Mouse (Mus musculus): ENCODE measurements at regions not wholly inside any gene's neighbourhood (a gene's known extent, or its start where the extent isn't known, plus 50 kb on each side); places are given as distances from the start of the nearest gene placed in this dataset.

DNA sequence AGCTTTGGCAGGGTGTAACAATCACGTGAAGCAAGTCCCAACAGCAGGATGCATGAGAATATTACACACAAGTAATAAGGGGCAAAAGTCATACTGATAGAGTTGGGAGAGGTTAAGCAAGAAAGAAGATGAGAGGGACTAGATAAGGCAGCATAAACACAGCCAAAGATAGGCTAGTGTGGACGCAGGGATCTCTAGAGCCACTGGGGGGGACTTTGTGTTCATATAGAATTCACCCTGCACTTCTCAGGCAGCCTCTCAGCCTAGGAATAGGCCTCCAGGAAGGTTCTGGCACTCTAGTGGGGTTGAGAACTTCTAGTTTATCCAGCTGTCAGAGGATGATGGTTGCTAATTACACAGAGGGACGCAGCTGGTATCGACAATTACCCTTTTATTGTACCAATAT is 358.8 kb upstream of the Ddhd1 start:
- Histone ChIP-seq H3K4me1 (ENCODE audit: control insufficient read depth in 1 of 2, insufficient read depth in 2 of 2, low read length in 2 of 2) (no peaks in the 10 kb centered on the region), H3K9ac (ENCODE audit: control insufficient read depth, low read depth, low read length, poor library complexity, severe bottlenecking) (no peak overlapping the region), H3K79me2 (ENCODE audit: control insufficient read depth, insufficient read depth, low read length, poor library complexity) (no peaks in the 10 kb centered on the region), H3K36me3 (ENCODE audit: control insufficient read depth in 1 of 2, insufficient read depth in 2 of 2, low read length in 2 of 2) (no peaks in the 10 kb centered on the region), H3K27ac (ENCODE audit: control insufficient read depth, low read depth, low read length) (no peak overlapping the region), H3K9me3 (replicated peaks; ENCODE audit: insufficient read depth, low read length) (no peaks in the 10 kb centered on the region), H3K27me3 (ENCODE audit: control insufficient read depth in 1 of 2, insufficient read depth in 2 of 2, low read length in 2 of 2) (no peaks in the 10 kb centered on the region), H3K4me3 (ENCODE audit: control insufficient read depth in 1 of 2, insufficient read depth in 1 of 2, low read depth in 2 of 2, low read length in 2 of 2) (no peak overlapping the region)
- no peak for DNase-seq (ENCODE audit: low read depth, low spot score)
- no peak for TF ChIP-seq UBTF (IDR thresholded peaks at IDR 0.05; ENCODE audit: borderline replicate concordance, insufficient read depth, low read depth, low read length)

DNA sequence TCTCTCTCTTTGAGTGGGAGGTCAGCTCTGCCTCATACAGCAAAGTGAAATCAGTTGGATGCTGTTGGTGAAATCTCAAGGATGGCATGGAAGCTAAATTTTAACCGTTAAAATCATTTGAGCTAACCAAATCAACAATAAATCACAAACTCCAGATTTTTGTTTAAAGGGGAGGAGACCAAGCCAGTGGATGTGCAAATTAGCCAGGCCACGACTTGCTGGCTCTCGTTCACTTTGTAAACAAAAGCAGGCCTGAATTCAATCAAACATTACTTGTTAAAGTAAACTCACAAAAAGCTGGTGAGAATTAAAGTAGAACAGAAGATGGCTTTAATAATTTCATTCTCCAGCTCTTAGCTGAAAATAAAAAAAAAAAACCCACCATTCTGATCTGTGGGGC is 359.3 kb upstream of the Ddhd1 start:
- no peak for DNase-seq (ENCODE audit: low read depth, low spot score)
- no peaks in the 10 kb centered on the region for H3K9me3 ChIP-seq (replicated peaks; ENCODE audit: insufficient read depth, low read length)
- no peak overlapping the region for H3K4me3 ChIP-seq (ENCODE audit: control insufficient read depth in 1 of 2, insufficient read depth in 1 of 2, low read depth in 2 of 2, low read length in 2 of 2)
- H3K79me2 ChIP-seq (ENCODE audit: control insufficient read depth, insufficient read depth, low read length, poor library complexity) = no peaks in the 10 kb centered on the region
- no peaks in the 10 kb centered on the region for H3K36me3 ChIP-seq (ENCODE audit: control insufficient read depth in 1 of 2, insufficient read depth in 2 of 2, low read length in 2 of 2)
- no peak overlapping the region for H3K27ac ChIP-seq (ENCODE audit: control insufficient read depth, low read depth, low read length)
- H3K4me1 ChIP-seq (ENCODE audit: control insufficient read depth in 1 of 2, insufficient read depth in 2 of 2, low read length in 2 of 2) = no peaks in the 10 kb centered on the region
- no peaks in the 10 kb centered on the region for H3K27me3 ChIP-seq (ENCODE audit: control insufficient read depth in 1 of 2, insufficient read depth in 2 of 2, low read length in 2 of 2)
- H3K9ac ChIP-seq (ENCODE audit: control insufficient read depth, low read depth, low read length, poor library complexity, severe bottlenecking) = no peak overlapping the region
- no peak for TF ChIP-seq CTCF (IDR thresholded peaks at IDR 0.05 in 2 of 3, conservative IDR thresholded peaks at IDR 0.05 in 1 of 3; ENCODE audit: control insufficient read depth in 1 of 3, insufficient read depth in 1 of 3, low read depth in 2 of 3, low read length in 3 of 3, poor library complexity in 1 of 3, severe bottlenecking in 1 of 3)

GRCm38 (mm10) chr14:46017976-46018375 is 360.0 kb upstream of the Ddhd1 start:
- Histone ChIP-seq H3K36me3 (ENCODE audit: control insufficient read depth in 1 of 2, insufficient read depth in 2 of 2, low read length in 2 of 2) (no peaks in the 10 kb centered on the region), H3K9ac (ENCODE audit: control insufficient read depth, low read depth, low read length, poor library complexity, severe bottlenecking) (no peak overlapping the region), H3K27me3 (ENCODE audit: control insufficient read depth in 1 of 2, insufficient read depth in 2 of 2, low read length in 2 of 2) (no peaks in the 10 kb centered on the region), H3K4me3 (ENCODE audit: control insufficient read depth in 1 of 2, insufficient read depth in 1 of 2, low read depth in 2 of 2, low read length in 2 of 2) (no peak overlapping the region), H3K4me1 (ENCODE audit: control insufficient read depth in 1 of 2, insufficient read depth in 2 of 2, low read length in 2 of 2) (no peaks in the 10 kb centered on the region), H3K79me2 (ENCODE audit: control insufficient read depth, insufficient read depth, low read length, poor library complexity) (no peaks in the 10 kb centered on the region), H3K9me3 (replicated peaks; ENCODE audit: insufficient read depth, low read length) (no peaks in the 10 kb centered on the region), H3K27ac (ENCODE audit: control insufficient read depth, low read depth, low read length) (no peak overlapping the region)
- no peak for DNase-seq (ENCODE audit: low read depth, low spot score)
- TF ChIP-seq MAFK (IDR thresholded peaks at IDR 0.05; ENCODE audit: borderline replicate concordance, low read depth, low read length) (no peak), MAZ (IDR thresholded peaks at IDR 0.05; ENCODE audit: low read depth, low read length) (no peak), TAL1 (IDR thresholded peaks at IDR 0.05; ENCODE audit: low read length) (no peak), POLR2AphosphoS2 (IDR thresholded peaks at IDR 0.05; ENCODE audit: low read length) (no peak), EP300 (IDR thresholded peaks at IDR 0.05; ENCODE audit: low read depth in 1 of 2, low read length in 2 of 2) (no peak)

GRCm38 (mm10) chr14:46019240-46020025 is 359.8 kb upstream of the Gm15217 start:
- Histone ChIP-seq H3K27me3 (ENCODE audit: control insufficient read depth in 1 of 2, insufficient read depth in 2 of 2, low read length in 2 of 2) (no peaks in the 10 kb centered on the region), H3K36me3 (ENCODE audit: control insufficient read depth in 1 of 2, insufficient read depth in 2 of 2, low read length in 2 of 2) (no peaks in the 10 kb centered on the region), H3K4me1 (ENCODE audit: control insufficient read depth in 1 of 2, insufficient read depth in 2 of 2, low read length in 2 of 2) (no peaks in the 10 kb centered on the region), H3K27ac (ENCODE audit: control insufficient read depth, low read depth, low read length) (no peak overlapping the region), H3K9ac (ENCODE audit: control insufficient read depth, low read depth, low read length, poor library complexity, severe bottlenecking) (no peak overlapping the region), H3K9me3 (replicated peaks; ENCODE audit: insufficient read depth, low read length) (no peaks in the 10 kb centered on the region), H3K4me3 (ENCODE audit: control insufficient read depth in 1 of 2, insufficient read depth in 1 of 2, low read depth in 2 of 2, low read length in 2 of 2) (no peak overlapping the region), H3K79me2 (ENCODE audit: control insufficient read depth, insufficient read depth, low read length, poor library complexity) (no peaks in the 10 kb centered on the region)
- no peak for DNase-seq (ENCODE audit: low read depth, low spot score)
- TF ChIP-seq TAL1 (IDR thresholded peaks at IDR 0.05; ENCODE audit: low read length) (no peak), ETS1 (IDR thresholded peaks at IDR 0.05; ENCODE audit: low read depth, low read length) (no peak), ZC3H11A (IDR thresholded peaks at IDR 0.05; ENCODE audit: low read depth, low read length) (no peak), CHD1 (IDR thresholded peaks at IDR 0.05; ENCODE audit: low read depth, low read length) (no peak), ZMIZ1 (IDR thresholded peaks at IDR 0.05; ENCODE audit: low read depth, low read length) (no peak), ZNF384 (IDR thresholded peaks at IDR 0.05; ENCODE audit: low read depth, low read length) (no peak), MEF2A (IDR thresholded peaks at IDR 0.05; ENCODE audit: extremely low read depth, insufficient replicate concordance, low read depth, low read length, poor library complexity, severe bottlenecking) (no peak), UBTF (IDR thresholded peaks at IDR 0.05; ENCODE audit: borderline replicate concordance, insufficient read depth, low read depth, low read length) (no peak)

All from MEL (cell line).